Mouse (Mus musculus) right cerebral cortex, postnatal 4 days (tissue): ENCODE measurements around the gene Nwd2.

ENCODE experiments used
- DNase-seq: peaks from one replicate; pipeline ENCODE4 v3.0.0-alpha.2; 2022

Nwd2 gene

DNA sequence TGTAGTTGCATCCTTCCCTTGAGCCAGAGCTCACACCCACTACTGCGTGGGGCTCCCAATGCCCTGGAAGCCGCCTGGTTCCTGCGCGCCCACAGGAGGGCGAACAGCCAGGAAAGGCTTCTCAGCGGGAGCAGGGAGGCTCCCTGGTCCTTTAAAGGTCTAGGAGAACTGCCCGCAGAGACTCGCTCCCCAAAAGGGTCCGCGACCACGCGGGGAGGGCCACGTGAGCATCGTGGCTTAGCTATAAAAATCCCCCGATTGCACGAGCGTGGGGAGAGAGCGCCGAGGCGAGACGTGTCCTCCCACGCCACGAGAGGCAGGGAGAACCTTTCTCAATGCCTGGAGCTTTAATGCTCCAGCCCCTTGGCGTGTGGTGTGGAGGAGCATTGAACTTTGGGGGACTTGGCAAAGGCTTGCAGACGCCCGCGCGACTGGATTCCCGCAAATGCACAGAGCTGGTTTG is at the start of gene Nwd2:
Gene Nwd2 (plus strand): TSS at position 33 of the 463 bp plus-strand sequence.
- peak; percentile 53 for DNase-seq

DNA sequence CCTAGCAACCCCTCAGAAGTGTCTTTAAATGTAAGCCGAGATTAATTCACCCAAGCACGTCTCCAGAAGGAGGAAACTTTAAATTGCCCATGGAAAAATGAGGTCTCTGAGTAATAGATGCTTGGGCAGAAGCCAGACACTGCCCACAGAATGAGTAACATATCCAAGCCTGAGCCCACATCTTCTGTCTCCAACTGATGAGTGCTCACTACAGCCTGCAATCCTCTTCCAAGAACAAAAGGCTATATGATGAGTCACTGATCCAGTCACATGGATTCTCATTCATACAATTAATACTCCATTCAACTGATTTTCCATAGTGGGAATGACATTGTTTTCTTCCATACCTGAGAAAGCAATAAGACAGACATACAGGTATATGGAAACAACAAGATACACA is 41.5 kb upstream of the Nwd2 start:
- no peak for DNase-seq

DNA sequence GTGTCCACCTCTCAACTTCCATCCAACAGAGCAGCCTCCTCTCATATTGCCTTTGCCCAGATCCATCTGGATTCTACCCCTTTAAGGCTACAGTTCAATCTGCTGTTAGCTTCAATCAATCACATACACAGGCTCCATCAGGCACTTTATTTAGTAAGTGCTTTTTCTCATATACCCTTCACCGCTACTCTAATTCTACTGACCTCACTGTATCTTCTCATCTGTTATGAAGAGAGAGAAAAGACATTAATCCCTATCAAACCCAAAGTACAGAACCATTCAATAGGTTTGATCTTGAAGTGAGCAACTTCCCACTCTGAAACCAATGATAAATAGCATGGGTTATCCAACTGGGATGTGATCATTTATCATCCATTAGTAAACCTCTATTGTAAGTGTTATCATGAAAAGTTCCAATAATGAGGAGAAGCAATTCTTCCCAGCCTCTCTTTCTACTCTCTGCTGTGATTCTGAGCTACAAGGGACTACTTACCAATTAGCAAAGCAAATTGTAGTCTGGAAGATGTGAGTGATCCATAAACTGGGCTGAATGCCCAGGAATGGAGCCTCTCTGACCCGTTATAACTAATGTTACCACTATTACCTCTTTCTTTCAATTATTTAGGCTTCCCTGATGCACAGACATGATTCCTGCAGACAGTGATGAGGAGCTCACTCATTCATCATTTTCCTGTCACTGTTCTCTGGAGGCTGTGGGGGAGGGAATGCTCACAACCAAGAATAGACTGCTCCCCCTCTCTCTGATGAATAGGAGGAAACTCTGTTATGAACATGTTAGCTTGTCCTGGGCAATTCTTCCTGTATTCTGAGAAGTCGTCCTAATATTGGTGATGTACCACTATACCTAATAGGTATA is 31.9 kb upstream of the Nwd2 start:
- no peak for DNase-seq

DNA sequence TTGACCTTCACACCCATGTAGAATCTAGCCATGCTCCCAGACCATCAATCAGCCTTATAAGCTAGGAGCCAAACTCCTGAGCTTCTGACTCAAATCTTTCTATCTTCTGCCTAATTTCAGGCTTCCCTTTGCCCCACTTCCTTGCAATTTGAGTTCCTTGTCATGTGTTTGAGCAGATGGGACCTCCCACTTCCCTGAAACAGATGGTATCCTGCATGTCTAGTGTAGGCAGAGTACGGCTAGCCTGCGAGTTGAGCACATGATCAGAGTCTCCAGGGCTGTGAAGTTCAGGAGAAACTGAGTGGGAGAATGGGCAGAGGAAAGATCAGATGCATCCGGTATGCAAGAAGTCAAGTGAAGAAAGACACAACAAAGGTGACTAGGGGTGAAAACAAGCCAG is 24.8 kb upstream of the Nwd2 start:
- no peak for DNase-seq

DNA sequence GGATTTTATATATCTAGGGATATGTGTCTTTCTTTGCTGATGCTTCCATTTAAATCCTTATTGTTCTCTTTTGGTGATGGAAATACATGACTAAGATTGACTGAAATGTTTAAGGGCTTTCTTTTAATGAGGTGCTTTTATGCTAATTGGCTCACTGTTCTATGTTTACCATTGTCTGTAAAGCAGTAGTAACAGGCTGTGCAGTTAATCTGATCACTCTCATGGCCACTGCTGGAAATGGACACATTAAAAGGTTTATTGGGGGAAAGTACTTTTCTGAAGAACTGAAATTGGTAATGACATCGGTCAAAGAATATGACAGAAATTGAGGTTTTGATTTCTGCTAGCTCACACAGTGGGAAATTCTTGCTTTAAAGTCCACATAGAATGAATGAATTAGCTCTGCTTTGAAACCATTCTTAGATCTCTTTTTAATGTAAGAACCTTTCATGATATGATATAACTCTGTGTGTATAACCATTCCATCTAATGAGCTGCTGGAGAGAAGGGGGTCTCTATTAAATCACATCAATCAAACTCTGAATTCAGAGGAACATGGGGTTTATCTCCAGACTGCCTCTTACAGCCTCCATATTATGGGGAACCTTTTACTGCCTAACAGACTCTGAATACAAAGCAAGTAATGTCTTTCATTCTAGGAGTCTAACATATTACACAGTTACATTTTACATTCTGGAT is 20.9 kb upstream of the Nwd2 start:
- no peak for DNase-seq

DNA sequence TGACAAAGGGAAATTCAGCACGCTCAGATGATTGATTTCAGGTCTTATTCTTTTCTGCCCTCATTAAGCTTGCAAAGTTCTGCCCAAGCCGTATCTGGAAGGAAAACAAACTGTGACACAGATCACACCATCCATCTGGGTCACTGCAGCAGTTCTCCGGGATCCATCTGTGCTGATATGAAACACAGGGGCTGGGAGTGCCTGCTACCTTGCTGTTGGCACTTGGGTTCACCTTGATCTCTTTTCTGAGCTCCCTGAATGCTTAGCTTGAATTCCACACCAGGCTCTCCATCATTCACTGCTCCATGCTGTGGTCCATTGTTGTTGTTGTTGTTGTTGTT is 20.4 kb upstream of the Nwd2 start:
- no peak for DNase-seq

DNA sequence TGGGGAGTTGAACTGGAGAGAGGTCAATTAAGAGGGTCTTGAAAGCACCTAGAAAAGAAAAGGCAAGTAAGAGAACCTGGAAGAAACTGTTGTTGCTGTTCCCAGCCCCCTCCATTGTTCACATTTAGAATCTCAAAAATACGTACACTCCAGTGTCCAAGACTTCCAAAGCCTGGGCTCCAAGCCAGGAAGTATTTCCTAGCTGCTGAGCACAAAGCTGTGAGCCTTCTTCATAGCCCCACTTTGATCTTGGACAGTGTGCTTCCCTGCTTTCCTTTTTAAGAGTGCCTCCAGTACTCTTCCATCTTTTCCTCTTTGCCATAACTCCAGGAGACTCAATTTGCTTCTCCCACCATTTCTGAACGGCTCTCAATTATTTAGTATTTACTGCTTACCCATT is 14.3 kb upstream of the Nwd2 start:
- DNase-seq: peak; percentile 15

DNA sequence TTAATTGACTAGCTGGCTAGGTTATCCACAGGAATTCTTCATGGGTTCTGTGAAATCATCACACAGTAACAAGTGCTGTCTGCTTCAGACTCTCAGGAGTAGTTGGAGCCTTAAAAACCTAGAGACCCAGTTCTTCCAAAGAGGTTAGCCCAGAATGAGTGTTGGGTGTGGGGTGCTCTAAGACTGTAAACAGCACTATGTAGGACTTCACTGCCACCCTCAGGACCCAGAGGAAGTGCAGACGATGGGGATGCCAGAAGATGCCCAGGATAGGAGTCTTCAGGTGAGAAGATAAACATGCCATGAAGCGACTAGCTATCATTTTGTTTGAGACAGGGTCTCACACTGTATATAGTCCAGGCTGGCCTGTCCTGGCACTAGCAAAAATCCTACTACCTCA is 715 bp upstream of the Nwd2 start:
- DNase-seq: peak; percentile 32

DNA sequence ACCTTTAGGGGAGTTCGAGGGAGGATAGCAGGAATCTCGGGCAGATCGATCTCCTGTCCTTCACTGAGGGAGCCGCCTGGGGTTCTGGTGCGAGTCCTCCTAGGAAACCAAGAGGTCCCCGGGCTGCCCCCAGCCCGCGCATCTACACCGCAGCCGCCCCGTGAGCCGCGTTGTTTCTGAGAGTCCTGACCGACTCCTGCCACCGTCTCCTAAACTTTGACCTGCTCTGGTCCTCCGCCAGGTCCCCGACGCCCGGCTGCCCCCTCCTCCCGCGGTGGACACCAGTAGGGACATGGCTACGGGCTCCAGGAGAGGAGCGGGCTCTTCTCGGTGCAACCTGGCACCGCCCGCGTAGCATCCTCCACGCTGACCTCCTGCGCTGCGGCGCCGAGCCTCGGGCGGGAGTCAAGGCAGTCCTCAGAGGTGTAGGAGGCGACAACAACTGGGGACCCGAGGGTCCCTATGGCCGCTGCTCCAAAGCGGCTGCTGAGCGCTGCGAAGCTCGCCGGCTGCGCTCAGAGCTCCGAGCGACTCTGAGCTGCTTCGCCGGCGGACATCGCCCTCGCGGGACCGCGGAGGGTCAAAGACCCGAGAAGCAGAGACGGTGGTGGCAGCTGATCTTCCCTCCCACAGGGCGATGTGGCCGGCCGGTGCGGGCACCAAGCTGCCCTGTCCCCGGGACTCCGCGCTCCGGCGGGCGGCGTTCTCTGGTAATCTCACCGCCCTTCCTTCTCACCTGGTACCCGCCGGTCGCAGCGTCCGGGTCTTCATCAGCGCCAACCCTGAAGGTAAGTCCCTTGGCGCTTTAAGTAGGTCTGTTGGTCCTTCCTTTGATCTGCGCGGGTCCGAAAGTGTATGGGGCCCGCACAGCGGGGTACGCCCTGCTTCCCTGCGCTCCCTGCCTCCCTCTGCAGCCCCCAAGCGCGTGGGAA is 897 bp downstream of the Nwd2 start:
- peak; percentile 35 for DNase-seq

DNA sequence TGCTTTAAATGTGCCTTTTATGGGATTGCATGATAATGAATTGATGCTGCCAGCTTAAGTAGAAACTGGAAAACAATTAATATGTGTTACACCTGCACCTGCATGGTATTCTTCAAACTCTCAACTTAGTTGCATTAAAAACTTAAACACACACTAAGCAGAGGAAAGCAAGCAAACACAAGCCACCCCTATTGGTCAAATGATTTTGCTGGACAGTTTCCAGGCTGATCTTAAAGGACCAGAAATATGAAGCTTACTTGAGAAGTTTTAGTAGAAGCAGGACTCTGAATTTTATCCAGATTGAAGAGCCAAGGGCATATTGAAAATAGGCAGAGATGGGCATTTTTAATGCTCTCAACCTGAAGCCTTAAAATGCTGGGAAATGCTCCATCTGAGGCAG is 2.9 kb downstream of the Nwd2 start:
- no peak for DNase-seq

DNA sequence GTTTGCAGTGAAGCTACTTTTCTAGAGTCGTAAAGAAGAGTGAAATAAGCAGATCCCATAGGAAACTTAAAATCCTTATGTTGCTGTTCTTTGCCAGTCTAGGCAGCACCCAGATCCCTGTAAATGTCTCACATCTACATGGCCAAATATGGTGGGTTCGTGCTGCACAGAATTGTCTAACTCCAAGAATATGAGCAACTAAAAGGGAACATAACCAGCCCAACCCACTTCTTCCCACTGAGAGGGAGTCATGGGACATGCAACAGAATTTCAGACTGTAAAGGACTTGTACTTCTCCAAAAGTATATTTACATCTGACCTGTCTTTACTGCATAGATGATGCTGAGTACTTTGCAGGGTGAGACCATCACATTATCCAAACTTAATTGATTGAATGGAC is 3.8 kb downstream of the Nwd2 start:
- DNase-seq: no peak

DNA sequence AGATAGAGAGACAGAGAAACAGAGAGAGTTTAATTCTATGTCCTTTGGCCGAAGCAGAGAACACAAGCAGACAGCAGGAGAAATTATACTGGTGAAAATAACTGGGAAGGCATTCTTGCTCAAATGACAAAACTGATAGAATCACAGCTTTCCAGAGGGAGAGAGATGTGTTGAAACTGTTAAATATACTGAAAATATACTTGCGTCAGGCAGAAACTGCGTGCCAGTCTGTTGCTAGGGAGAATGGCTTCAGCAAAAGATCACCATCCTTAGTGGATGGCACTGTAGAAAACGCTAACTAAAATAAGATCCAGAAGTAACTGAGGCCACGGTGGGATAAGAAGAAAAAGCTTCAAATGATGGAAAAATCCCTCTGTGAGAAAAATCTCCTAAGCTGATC is 18.0 kb downstream of the Nwd2 start:
- DNase-seq: no peak

DNA sequence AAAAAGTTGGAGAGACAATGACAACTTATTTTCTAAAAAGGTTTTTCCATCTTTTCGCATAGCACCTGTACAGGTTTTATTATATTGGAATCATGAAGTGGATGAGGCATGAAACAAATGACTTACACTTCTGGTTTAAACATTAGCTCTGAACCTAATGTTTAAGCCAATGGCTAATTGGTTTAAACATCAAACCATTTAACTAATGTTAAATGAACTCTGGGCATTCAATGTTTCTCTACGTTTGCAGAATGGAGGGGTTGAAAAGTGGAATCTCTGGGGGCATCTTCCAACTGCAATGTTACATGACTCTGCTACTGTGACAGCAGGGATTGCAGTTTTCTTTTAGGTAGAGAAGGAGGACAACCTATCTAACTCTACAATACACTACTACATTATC is 27.0 kb downstream of the Nwd2 start:
- DNase-seq: no peak

DNA sequence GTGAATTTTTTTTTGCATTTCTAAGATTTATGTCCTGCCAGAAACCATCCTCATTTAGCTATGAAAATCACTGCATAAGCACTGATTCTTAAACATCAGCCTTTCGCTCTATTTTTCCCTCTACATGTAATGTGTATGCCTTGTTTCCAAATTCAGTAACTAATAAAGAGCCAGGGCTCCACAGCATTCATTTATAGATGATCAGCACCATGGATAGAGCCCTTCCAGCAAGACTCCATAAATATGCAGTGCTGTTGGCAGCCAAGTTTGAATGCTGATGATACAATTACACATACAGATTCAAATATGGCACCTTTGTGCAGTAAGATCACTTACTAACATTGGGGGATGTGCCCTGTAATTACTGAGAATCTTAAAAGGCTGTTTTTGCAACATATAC is 40.2 kb downstream of the Nwd2 start:
- DNase-seq: no peak

DNA sequence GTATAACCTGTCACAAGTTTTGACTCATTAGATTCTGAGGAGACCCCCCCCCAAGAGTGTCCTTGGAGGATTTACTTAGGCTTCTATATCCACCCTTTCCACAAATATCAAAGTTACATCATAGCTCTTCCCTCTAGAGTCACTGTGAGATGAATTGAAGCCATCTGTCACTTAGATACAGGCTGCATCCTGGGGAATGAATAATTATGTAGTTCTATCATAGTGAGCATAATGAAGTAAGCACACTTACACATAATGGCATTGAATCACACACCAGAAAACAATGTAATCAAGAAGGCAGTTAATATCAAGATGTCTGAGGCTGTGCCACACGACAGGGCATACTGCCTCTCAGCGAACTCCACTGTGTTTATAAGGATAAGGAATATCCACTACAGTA is 47.9 kb downstream of the Nwd2 start:
- DNase-seq: no peak

DNA sequence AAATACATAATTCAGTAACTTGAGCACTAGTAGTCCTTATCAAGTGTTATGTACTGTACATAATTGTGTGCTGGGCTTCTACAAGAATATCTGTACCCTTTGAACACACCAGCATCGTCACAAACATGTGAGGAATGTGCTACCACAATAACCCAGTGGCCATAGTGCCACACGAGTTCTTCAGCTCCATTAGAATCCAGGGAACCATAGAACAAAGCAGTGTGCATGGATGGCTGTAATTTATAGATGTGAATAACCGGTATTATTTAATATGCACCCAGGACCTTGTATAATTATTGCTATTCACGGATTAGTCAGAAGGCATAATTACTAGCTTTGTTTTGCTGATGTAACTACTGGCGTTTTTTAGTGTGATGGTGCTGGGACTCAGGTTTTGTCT is 48.3 kb downstream of the Nwd2 start:
- DNase-seq: no peak

DNA sequence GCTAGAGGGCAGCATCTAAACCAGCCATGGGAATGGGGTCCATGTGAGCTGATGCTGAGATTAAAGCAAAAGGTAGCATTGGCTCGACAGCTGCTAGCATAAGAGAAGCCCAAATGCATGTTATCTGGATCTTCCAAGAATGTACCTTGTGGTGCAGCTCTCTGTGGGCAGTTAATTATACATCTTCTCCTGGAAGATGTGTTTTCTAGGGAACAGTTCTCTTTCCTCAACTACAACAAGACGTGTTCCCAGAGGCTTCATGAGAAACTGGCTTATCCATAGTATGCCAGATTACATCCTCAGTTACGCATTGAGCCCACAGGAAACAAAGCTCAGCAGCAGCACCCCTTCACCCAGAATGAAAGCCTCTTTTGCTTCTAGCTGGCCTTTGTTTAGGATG is 80.1 kb downstream of the Nwd2 start:
- no peak for DNase-seq

DNA sequence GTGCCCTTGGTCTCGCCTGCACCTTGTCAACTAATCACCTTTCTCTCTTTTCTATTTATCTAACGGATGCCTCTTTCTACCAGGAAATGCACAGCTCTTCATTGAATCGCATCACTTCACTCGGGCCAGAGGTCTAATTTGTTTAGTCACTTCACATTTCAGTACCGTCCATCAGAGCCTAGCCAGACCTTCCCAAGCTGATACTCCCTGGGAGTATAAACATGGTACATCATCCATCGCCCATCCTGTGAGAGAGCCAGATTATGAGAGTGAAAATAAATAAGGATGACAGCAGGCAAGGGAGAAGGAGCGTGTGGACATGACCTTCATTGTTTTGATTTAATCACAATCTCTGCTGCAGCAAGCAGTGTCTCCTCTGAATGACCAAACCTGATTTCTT is 86.6 kb downstream of the Nwd2 start:
- no peak for DNase-seq

DNA sequence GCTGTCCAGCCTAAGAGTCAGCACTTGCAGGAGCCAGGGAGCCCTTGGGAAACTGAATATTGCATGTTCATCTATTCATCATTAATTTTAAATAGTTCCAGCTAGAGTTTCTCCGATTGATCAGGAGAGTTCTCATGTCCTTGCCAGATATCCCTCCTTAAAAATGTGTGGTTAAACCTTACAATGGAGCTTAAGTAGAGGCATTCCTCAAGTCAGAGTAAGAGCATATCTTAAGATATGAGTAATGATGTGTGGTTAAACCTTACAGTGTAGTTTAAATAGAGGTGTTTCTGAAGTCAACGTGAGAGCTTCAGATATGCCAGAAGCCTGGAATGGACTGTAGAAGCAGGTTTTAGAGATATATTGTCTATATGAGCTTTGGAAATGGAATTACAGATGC is 94.5 kb downstream of the Nwd2 start:
- DNase-seq: no peak

DNA sequence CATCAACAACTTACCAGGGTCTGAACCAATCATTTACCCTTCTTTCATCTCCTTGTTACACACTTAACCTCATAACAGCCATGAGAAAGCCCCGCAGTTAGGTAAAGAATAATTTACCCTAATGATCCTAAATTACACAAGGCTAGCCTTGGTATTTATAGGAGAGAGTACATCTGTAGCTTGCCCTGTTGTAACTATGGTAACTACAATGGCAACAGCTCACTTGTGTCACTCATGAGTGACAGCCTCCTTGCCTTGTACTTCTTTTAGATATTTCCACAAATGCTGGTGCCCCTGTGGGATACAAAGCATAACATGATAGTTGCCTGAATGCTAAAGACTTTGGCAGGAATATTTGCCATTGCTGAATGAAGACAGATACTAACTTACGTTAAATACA is 99.4 kb downstream of the Nwd2 start:
- no peak for DNase-seq

DNA sequence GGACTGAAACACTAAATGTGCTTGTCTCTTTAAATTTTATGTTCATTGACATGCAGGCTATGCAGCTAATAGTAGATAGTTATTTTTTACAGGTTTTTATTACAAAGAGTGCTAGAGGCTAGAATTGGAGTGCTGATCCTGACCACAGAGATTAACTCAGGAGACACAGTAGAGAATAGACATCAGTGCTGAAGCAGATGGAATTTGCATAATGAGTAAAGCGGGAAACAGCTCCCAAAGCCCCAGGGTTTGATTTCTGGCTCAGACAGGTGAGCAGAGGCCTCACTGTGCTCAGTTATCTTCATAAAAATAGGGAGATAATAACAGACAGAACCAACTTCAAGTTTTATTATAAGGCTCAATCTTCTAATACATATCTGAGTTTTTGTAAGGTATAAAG is 99.9 kb downstream of the Nwd2 start:
- no peak for DNase-seq

DNA sequence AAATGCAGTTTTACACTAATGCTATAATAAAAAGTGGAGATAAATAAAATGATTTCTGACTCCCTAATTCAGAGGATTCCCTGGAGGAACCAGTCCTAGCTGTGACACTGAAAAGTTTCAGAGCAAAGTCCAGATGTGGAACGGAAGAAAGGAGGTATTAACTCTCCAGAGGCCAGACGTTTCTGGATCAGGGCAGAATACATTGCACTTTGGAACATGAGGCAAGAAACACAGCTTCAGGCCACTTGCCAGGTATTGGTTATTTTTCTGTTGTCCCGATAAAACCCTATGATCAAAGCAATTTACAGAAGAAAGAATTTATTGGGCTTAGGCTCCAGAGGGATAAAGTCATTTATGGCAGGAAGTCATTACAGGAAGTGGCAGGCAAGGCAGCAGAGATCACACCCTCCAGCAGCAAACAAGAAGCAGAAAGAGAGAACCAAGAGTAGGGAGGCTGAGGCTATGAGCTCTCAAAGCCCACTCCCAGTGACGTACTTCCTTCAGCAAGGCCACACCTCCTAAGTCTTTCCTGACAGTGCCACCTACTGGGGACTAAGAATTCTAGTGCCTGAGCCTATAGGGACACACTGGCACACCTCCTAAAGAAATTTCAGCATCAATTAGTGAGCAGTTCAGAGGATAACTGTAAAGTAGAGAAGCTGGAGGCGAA is 106.3 kb downstream of the Nwd2 start:
- no peak for DNase-seq

DNA sequence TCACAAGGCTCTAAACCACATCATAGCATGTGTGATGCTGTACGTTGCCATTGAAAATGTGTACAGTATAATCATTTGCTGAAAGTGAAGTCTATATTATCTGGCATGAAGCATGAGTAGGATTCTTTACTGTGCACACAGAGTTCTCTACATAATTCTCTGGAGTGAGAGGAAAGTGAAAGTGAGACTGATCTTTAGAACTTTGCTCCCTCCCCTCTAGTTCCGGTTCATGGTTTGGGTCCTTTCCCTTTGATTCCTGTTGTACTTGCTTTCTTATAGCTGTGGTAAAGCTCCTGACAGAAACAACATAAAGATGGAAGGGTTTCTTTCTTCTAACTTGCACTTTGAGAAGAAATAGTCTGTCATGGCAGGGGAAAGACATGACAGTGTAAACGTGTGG is 107.0 kb downstream of the Nwd2 start:
- DNase-seq: no peak
